Mouse (Mus musculus) kidney, adult 9 months (tissue): ENCODE data around the gene Gng4.

Source experiments
- DNase-seq: peaks from one replicate; pipeline ENCODE4 v3.0.0; 2022

Gene Gng4

GRCm38 (mm10) chr13:13820234-13821123 lies 36.6 kb downstream of the Gng4 start:
- no peak for DNase-seq

DNA sequence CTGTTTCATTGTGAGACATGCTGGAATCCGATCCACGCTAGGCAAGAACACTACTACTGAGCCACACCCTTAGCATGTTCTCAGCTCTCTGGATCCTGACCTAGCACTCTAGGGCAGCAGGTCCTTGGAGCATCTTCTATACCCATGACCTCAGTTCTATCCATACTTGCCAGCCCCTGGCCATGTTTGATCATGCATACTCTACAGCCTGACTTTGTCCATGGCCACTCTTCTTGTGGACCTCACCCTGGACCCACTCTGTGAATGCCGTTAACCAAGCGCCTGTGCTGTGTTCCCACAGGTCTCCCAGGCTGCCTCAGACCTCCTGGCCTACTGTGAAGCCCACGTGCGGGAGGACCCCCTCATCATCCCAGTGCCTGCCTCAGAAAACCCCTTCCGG lies 41.1 kb downstream of the Gng4 start:
- DNase-seq = no peak

DNA sequence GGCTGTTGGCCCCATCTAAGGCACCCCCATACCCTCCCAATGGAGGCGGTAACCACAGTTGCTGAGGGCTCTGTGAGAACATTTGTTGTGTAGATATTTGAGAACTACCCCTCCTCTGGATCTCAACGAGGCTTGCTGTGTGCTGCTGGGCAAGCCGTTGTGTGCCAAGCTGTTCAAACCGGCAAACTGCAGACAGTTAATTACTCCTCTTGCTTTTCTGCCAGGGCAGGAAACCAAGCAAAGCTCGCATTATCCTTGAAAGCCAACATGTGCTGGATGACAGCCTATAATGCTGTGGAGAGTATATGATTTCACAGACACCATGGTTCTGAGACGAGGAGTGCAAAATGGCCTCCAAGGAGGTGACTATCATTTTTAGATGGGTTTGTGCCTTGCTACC lies 42.7 kb downstream of the Gng4 start:
- DNase-seq = no peak

- no peak for DNase-seq
Measured at GRCm38 (mm10) chr13:13828125-13828524, 44.3 kb downstream of the Gng4 start.

DNA sequence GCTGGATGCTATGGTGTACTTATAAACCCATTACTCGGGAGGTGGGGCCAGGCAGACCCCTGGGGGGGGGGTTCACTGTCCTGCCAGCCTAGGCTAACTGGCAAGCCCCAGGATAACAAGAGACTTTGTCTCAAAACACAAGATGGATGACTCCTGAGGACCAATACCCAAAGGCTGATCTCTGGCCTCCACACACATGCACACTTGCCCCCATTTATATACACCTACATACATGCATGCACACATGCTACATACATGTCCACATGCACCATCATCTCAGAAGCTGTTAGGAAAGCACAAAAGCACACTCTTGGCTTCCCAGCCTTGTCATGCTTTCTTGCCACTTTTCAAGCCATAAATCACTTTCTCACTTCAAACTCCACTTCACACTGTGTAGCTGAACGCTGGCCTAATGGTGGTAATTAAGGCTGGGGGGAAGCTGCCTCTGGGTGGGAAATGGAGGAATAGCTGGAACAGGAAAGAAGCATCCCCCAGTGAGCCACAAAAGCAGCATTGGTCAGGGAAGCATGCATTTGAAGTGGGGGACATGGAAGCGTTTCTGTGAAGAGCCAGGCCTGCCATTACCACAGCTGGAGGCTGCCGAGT lies 46.7 kb downstream of the Gng4 start:
- DNase-seq = no peak

GRCm38 (mm10) chr13:13835180-13835579 lies 51.3 kb downstream of the Gng4 start:
- peak; percentile 28 for DNase-seq

DNA sequence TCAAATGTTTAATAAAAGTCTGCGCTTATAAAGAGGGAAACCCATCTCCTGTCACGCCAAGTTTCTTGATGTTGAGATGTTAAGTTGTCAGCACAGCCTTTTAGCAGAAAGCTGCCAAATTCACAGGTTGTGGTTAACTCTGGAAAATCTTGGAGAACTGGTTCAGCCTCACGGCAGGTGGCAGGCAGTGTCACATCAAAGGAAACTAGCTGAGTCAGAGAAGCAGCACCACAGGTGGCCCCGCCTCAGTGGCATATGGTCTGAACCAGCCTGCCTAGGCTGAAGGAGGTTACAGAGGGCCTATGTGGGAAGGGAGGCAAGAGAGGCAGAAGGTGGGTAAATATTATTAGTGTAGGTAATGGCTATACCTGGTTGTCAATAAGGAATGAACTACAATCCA lies 61.2 kb downstream of the Gng4 start:
- no peak for DNase-seq

GRCm38 (mm10) chr13:13847075-13847599 lies 63.3 kb downstream of the Gng4 start:
- DNase-seq = no peak

DNA sequence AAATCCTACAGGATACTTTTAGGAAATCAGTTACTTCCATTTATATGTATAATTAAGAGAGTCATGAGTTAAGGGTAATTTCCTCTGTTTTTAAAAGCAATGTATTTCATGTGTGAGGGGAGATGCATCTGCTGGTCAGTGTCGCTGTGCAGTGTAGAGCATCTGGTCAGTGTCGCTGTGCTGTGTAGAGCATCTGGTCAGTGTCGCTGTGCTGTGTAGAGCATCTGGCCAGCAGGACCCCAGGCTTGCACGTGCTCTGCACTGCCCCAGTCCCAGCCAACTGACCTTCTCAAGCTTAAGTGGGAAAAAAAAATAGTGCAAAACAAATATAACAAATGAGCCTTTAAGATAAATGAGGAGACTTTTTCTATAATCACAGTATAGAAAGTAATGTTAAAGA lies 73.3 kb downstream of the Gng4 start:
- DNase-seq = no peak

DNA sequence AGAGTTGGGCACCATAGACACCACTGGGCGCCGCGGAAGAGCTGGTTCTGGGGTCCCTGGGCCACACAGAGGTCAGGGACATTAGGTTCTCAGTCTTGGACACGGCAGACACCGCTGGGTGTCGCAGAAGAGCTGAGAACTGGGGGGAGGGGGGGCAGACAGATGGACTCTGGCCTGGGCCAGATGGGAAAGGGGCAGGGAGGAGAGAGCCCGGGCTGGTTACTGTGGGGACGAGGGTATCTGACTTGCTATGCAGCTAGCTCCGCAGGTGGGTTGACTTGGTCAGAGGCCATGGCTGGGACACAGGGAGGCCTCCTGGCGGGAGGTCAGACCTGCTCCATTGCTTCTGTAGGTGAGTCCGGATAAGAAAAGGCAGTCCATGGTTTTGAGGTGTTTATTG lies 78.5 kb downstream of the Gng4 start:
- peak; percentile 34 for DNase-seq

GRCm38 (mm10) chr13:13862941-13863340 lies 79.1 kb downstream of the Gng4 start:
- DNase-seq = peak; percentile 66

GRCm38 (mm10) chr13:13866339-13866738 lies 82.5 kb downstream of the Gng4 start:
- no peak for DNase-seq

GRCm38 (mm10) chr13:13867078-13867759 lies 83.4 kb downstream of the Gng4 start:
- peak; percentile 57 for DNase-seq

GRCm38 (mm10) chr13:13867922-13868321 lies 84.1 kb downstream of the Gng4 start:
- DNase-seq = no peak
